Mouse (Mus musculus): Measurements from ENCODE around the gene Snx29. TPM values are rescaled to one million over a fixed set of nuclear protein-coding genes. Genes with fewer than 3 reads are reported as not detected.

Gene Snx29
- polyA plus RNA-seq, 1 experiment = 15.0 TPM

DNA sequence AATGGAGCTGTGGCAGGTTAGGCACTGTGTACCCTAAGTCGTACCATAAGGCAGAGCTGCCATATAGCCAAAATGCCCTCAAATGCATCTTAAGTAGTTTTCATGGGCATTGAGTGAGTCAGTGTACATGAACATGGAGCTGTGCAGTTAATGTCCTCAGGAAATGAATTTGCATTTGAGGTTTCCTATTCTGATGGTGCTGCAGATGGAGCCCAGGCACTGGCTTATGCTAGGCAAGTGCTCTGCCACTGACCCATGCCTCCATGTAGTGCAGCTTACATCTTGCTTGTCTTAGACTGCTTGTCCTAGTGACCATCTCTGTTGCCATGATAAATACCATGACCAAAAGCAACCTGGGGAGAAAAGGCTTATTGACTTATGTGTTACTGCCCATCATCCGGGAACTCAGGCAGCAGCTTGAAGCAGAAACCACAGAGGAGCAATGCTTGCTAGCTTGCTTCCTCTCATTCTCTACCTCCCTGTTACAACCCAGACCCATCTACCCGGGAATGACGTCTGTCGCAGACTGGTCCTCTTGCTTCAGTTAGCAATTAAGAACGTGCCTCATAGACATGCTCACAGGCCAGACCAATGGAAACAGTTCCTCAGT is 336.5 kb downstream of the Snx29 start:
- H3K4me1 ChIP-seq (replicated peaks; ENCODE audit: control insufficient read depth, insufficient read depth, low read length) = peaks cover 2% of the 10 kb centered on the region; the same call in 1 of the 2 replicates
- no peak overlapping the region for H3K27ac ChIP-seq (ENCODE audit: control insufficient read depth, insufficient read depth, low read length)
- TF ChIP-seq POLR2A (IDR thresholded peaks at IDR 0.05; ENCODE audit: control insufficient read depth, extremely low read depth, insufficient read depth, low read length, poor library complexity) = no peak
- TF ChIP-seq CTCF (IDR thresholded peaks at IDR 0.05; ENCODE audit: borderline replicate concordance, control insufficient read depth, extremely low read depth, insufficient read depth, low read length, poor library complexity) = no peak
- H3K4me3 ChIP-seq (ENCODE audit: control insufficient read depth, insufficient read depth, low read length) = no peak overlapping the region
- WGBS = 22% methylated on average over 6 of the region's 6 CpGs
- DNase-seq = no peak
- no peaks in the 10 kb centered on the region for H3K27me3 ChIP-seq (ENCODE audit: control insufficient read depth, insufficient read depth, low read length)
- no peaks in the 10 kb centered on the region for H3K36me3 ChIP-seq (ENCODE audit: control insufficient read depth, insufficient read depth, low read length)

DNA sequence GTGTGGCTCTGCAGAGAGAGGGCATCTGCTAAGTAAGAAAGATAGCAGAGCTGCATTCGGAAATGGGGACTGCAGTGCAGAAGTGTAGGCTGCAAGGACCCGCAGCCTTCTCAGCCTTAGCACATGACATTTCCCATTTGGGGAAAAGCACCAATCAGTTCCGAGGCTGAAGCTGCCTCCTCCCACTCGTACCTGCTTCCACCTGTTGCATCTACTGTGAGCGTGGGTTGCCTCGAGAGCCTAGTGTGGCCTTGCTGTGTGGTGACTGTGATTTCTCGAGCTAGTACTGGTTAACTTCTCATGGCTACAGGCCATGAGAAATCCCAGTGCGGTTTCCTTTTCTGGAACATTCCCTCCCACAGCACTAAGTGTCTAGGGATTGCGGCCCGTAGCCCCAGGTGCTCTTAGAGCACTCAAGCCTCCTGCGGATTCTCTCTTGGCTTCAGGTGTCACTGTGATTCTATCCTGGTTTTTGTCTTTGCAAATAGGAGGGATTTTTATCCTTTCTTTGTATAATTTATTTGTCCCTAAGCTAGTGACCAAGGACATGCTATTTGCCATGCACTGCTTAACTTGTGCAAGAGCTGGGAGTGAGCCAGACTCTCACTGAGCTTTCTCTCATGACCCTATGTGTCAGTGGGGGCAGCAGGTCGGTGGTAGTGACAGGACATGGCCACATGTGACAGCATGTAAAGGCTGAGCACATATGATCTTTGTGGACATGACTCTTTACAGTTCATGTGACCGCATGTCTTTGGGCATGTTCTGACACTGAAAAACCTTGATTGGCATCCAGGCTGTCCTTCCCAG is 342.4 kb downstream of the Snx29 start:
- Histone ChIP-seq H3K27ac (ENCODE audit: control insufficient read depth, insufficient read depth, low read length) (no peak overlapping the region), H3K27me3 (ENCODE audit: control insufficient read depth, insufficient read depth, low read length) (no peaks in the 10 kb centered on the region), H3K4me3 (ENCODE audit: control insufficient read depth, insufficient read depth, low read length) (no peak overlapping the region), H3K4me1 (replicated peaks; ENCODE audit: control insufficient read depth, insufficient read depth, low read length) (no peaks in the 10 kb centered on the region), H3K36me3 (ENCODE audit: control insufficient read depth, insufficient read depth, low read length) (no peaks in the 10 kb centered on the region)
- 89% methylated on average over 13 of the region's 13 CpGs for WGBS
- DNase-seq = no peak
- TF ChIP-seq CTCF (IDR thresholded peaks at IDR 0.05; ENCODE audit: borderline replicate concordance, control insufficient read depth, extremely low read depth, insufficient read depth, low read length, poor library complexity) (no peak), POLR2A (IDR thresholded peaks at IDR 0.05; ENCODE audit: control insufficient read depth, extremely low read depth, insufficient read depth, low read length, poor library complexity) (no peak)

DNA sequence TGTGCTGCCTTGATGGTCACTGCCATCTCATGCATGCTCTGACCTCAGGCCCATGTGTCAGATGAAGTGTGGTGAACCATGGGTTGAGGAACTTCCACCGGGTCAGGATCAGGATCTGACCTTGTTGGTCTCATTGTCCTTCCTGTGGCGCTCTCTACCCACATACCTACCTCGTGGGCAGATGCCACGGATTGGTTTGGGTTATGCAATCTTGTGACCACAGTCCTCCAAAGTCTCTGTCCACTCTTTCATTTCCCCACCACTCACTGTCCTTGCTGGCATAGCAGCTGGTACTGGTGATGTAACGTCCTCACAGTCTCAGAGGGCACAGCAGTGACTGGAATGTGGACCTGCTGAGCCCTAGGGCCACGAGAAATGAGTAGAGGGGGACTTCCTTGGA is 343.2 kb downstream of the Snx29 start:
- no peaks in the 10 kb centered on the region for H3K4me1 ChIP-seq (replicated peaks; ENCODE audit: control insufficient read depth, insufficient read depth, low read length)
- no peak for DNase-seq
- no peaks in the 10 kb centered on the region for H3K27me3 ChIP-seq (ENCODE audit: control insufficient read depth, insufficient read depth, low read length)
- no peak overlapping the region for H3K27ac ChIP-seq (ENCODE audit: control insufficient read depth, insufficient read depth, low read length)
- TF ChIP-seq POLR2A (IDR thresholded peaks at IDR 0.05; ENCODE audit: control insufficient read depth, extremely low read depth, insufficient read depth, low read length, poor library complexity) = no peak
- TF ChIP-seq CTCF (IDR thresholded peaks at IDR 0.05; ENCODE audit: borderline replicate concordance, control insufficient read depth, extremely low read depth, insufficient read depth, low read length, poor library complexity) = no peak
- H3K4me3 ChIP-seq (ENCODE audit: control insufficient read depth, insufficient read depth, low read length) = no peak overlapping the region
- WGBS = 66% methylated on average over 6 of the region's 6 CpGs
- no peaks in the 10 kb centered on the region for H3K36me3 ChIP-seq (ENCODE audit: control insufficient read depth, insufficient read depth, low read length)

DNA sequence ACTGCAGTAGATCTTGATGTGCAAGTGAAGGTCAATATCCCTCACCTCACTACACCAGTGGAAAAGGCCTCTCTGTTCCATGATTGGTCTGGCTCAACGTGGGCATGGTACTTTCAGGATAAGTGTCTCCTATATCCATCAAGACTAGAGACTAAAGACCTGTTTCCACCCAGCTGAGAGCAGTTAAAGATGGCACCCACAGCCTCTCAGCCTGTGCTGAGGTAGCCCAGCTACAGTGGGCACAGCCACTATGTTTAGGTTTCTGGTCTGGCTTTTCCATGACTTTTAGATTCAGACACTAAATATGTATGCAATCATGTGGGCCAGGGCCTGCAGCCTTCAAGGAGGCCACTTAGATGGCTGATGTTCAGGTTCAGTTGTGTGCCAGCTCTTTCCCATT is 345.7 kb downstream of the Snx29 start:
- Histone ChIP-seq H3K27ac (ENCODE audit: control insufficient read depth, insufficient read depth, low read length) (no peak overlapping the region), H3K27me3 (ENCODE audit: control insufficient read depth, insufficient read depth, low read length) (no peaks in the 10 kb centered on the region), H3K4me3 (ENCODE audit: control insufficient read depth, insufficient read depth, low read length) (no peak overlapping the region), H3K4me1 (replicated peaks; ENCODE audit: control insufficient read depth, insufficient read depth, low read length) (no peaks in the 10 kb centered on the region), H3K36me3 (ENCODE audit: control insufficient read depth, insufficient read depth, low read length) (no peaks in the 10 kb centered on the region)
- DNase-seq = no peak
- TF ChIP-seq POLR2A (IDR thresholded peaks at IDR 0.05; ENCODE audit: control insufficient read depth, extremely low read depth, insufficient read depth, low read length, poor library complexity) (no peak), CTCF (IDR thresholded peaks at IDR 0.05; ENCODE audit: borderline replicate concordance, control insufficient read depth, extremely low read depth, insufficient read depth, low read length, poor library complexity) (no peak)
- WGBS = 100% methylated on average over 1 of the region's 1 CpGs

GRCm38 (mm10) chr16:11668878-11669277 is 346.2 kb downstream of the Snx29 start:
- DNase-seq = no peak
- no peaks in the 10 kb centered on the region for H3K36me3 ChIP-seq (ENCODE audit: control insufficient read depth, insufficient read depth, low read length)
- WGBS = 91% methylated on average over 1 of the region's 1 CpGs
- H3K4me3 ChIP-seq (ENCODE audit: control insufficient read depth, insufficient read depth, low read length) = no peak overlapping the region
- no peaks in the 10 kb centered on the region for H3K4me1 ChIP-seq (replicated peaks; ENCODE audit: control insufficient read depth, insufficient read depth, low read length)
- no peaks in the 10 kb centered on the region for H3K27me3 ChIP-seq (ENCODE audit: control insufficient read depth, insufficient read depth, low read length)
- H3K27ac ChIP-seq (ENCODE audit: control insufficient read depth, insufficient read depth, low read length) = no peak overlapping the region
- TF ChIP-seq POLR2A (IDR thresholded peaks at IDR 0.05; ENCODE audit: control insufficient read depth, extremely low read depth, insufficient read depth, low read length, poor library complexity) (no peak), CTCF (IDR thresholded peaks at IDR 0.05; ENCODE audit: borderline replicate concordance, control insufficient read depth, extremely low read depth, insufficient read depth, low read length, poor library complexity) (no peak)

DNA sequence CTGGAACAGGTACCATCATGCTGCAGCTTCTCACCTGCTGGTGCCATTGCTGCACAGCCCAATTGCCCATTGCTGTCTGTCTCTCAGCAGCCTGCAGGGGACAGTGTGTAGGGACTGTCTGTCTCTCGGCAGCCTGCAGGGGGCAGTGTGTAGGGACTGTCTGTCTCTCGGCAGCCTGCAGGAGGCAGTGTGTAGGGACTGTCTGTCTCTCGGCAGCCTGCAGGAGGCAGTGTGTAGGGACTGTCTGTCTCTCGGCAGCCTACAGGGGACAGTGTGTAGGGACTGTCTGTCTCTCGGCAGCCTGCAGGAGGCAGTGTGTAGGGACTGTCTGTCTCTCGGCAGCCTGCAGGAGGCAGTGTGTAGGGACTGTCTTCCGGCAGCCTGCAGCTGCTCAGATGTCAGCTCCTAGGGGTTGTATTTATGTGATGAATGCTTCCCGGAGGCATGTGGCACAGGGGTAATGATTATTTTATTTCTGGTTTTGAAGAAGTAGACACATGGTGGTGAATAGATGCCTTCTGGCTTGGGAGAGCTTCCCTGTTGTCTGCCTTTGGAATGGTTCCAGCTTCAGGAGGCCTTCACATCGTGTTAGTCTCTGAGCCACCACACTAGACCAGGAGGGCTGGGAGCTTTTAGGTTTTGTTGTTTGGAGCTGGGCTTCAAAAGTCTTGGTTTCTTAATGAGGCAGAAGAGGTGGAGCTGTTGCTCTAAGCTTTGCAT is 347.7 kb downstream of the Snx29 start:
- Histone ChIP-seq H3K4me3 (ENCODE audit: control insufficient read depth, insufficient read depth, low read length) (no peak overlapping the region), H3K36me3 (ENCODE audit: control insufficient read depth, insufficient read depth, low read length) (no peaks in the 10 kb centered on the region), H3K27me3 (ENCODE audit: control insufficient read depth, insufficient read depth, low read length) (no peaks in the 10 kb centered on the region), H3K27ac (ENCODE audit: control insufficient read depth, insufficient read depth, low read length) (no peak overlapping the region), H3K4me1 (replicated peaks; ENCODE audit: control insufficient read depth, insufficient read depth, low read length) (no peaks in the 10 kb centered on the region)
- TF ChIP-seq CTCF (IDR thresholded peaks at IDR 0.05; ENCODE audit: borderline replicate concordance, control insufficient read depth, extremely low read depth, insufficient read depth, low read length, poor library complexity) = peak; percentile 67; the same call in 1 of the 2 replicates
- TF ChIP-seq POLR2A (IDR thresholded peaks at IDR 0.05; ENCODE audit: control insufficient read depth, extremely low read depth, insufficient read depth, low read length, poor library complexity) = no peak
- no peak for DNase-seq
- 92% methylated on average over 9 of the region's 9 CpGs for WGBS
